Mouse (Mus musculus): ENCODE data around the gene St6galnac3. TPM values are rescaled to one million over a fixed set of nuclear protein-coding genes. Genes with fewer than 3 reads are reported as not detected.

Gene St6galnac3
- polyA plus RNA-seq, 2 experiments: 20.7 to 36.0 TPM

DNA sequence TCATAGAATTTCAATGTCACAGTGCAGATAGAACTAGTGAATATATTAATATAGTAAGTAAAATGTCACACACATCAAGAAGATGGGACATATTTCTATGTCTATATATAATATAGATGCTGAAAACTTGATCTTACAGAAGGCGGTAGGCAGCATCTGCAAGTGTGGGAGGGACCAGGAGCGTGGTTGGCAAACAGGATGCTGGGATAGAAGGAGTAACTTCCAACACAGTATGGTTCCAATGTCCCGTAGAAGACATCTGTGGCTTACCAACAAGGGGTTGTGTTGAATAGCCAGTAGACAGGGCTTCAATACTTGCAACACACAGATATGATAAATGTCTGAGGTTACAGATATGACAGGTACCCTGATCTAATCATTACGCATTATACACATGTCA, 435.0 kb downstream of the St6galnac3 start:
- ATAC-seq (ENCODE audit: low FRiP score, low read depth): no peak
- DNase-seq (ENCODE audit: low spot score): no peak
- WGBS: 86% methylated on average over 4 of the region's 4 CpGs

GRCm38 (mm10) chr3:153287564-153287963, 437.4 kb downstream of the St6galnac3 start:
- 95% methylated on average over 4 of the region's 4 CpGs for WGBS
- no peak overlapping the region for H3K4me2 ChIP-seq (replicated peaks; ENCODE audit: low read depth, low read length, severe bottlenecking)
- H3K4me1 ChIP-seq (ENCODE audit: control insufficient read depth, insufficient read depth, low read length): 0 out of 2 replicates have a peak, but pooled peaks cover 4% of the 10 kb centered on the region
- DNase-seq (ENCODE audit: low spot score): no peak
- no peaks in the 10 kb centered on the region for H3K9me3 ChIP-seq (ENCODE audit: control insufficient read depth, low read length)
- no peak overlapping the region for H3K9ac ChIP-seq (ENCODE audit: low read depth, low read length, severe bottlenecking)
- H3K27me3 ChIP-seq (ENCODE audit: control insufficient read depth, insufficient read depth, low read length): no peaks in the 10 kb centered on the region
- H3K27ac ChIP-seq (replicated peaks; ENCODE audit: low read depth, low read length): no peak overlapping the region
- no peaks in the 10 kb centered on the region for H3K36me3 ChIP-seq (ENCODE audit: control insufficient read depth, insufficient read depth, low read length)
- no peak for TF ChIP-seq POLR2A (IDR thresholded peaks at IDR 0.05; ENCODE audit: borderline replicate concordance, extremely low read depth, insufficient read depth, insufficient read length)
- no peak for ATAC-seq (ENCODE audit: low FRiP score, low read depth)
- no peak overlapping the region for H3K4me3 ChIP-seq (replicated peaks; ENCODE audit: low read length)

More for the DNA sequence above, 435.0 kb downstream of the St6galnac3 start:
- H3K4me2 ChIP-seq (replicated peaks; ENCODE audit: low read depth, low read length, severe bottlenecking): no peak overlapping the region
- no peaks in the 10 kb centered on the region for H3K27me3 ChIP-seq (ENCODE audit: control insufficient read depth, insufficient read depth, low read length)
- no peaks in the 10 kb centered on the region for H3K36me3 ChIP-seq (ENCODE audit: control insufficient read depth, insufficient read depth, low read length)
- H3K9ac ChIP-seq (ENCODE audit: low read depth, low read length, severe bottlenecking): no peak overlapping the region
- TF ChIP-seq POLR2A (IDR thresholded peaks at IDR 0.05; ENCODE audit: borderline replicate concordance, extremely low read depth, insufficient read depth, insufficient read length): no peak
- no peak overlapping the region for H3K4me3 ChIP-seq (replicated peaks; ENCODE audit: low read length)
- 0 out of 2 replicates have a peak, but pooled peaks cover 4% of the 10 kb centered on the region for H3K4me1 ChIP-seq (ENCODE audit: control insufficient read depth, insufficient read depth, low read length)
- no peak overlapping the region for H3K27ac ChIP-seq (replicated peaks; ENCODE audit: low read depth, low read length)
- H3K9me3 ChIP-seq (ENCODE audit: control insufficient read depth, low read length): no peaks in the 10 kb centered on the region

DNA sequence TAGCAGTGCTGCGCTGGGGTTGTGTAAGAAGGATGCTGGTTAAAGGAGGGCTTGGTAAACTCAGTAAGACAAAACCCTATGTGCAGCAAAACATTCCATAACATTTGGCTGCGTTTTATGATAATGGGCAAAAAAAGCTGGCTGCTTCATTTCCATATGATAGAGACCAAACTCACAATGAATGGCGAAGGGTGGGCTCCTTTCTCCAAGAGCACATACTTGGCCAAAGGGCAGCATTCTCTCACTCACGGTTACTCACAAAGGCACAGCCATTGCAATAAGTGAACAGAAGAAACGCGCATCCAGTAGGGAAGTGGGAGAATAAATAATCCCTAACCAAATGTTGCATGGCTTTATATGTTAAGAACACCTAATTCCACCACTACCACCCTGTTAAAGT, 437.9 kb downstream of the St6galnac3 start:
- no peak for TF ChIP-seq POLR2A (IDR thresholded peaks at IDR 0.05; ENCODE audit: borderline replicate concordance, extremely low read depth, insufficient read depth, insufficient read length)
- H3K36me3 ChIP-seq (ENCODE audit: control insufficient read depth, insufficient read depth, low read length): no peaks in the 10 kb centered on the region
- ATAC-seq (ENCODE audit: low FRiP score, low read depth): no peak
- no peak for DNase-seq (ENCODE audit: low spot score)
- no peak overlapping the region for H3K27ac ChIP-seq (replicated peaks; ENCODE audit: low read depth, low read length)
- H3K9me3 ChIP-seq (ENCODE audit: control insufficient read depth, low read length): no peaks in the 10 kb centered on the region
- 0 out of 2 replicates have a peak, but pooled peaks cover 4% of the 10 kb centered on the region for H3K4me1 ChIP-seq (ENCODE audit: control insufficient read depth, insufficient read depth, low read length)
- no peaks in the 10 kb centered on the region for H3K27me3 ChIP-seq (ENCODE audit: control insufficient read depth, insufficient read depth, low read length)
- H3K4me3 ChIP-seq (replicated peaks; ENCODE audit: low read length): no peak overlapping the region
- no peak overlapping the region for H3K9ac ChIP-seq (ENCODE audit: low read depth, low read length, severe bottlenecking)
- WGBS: 95% methylated on average over 6 of the region's 6 CpGs
- no peak overlapping the region for H3K4me2 ChIP-seq (replicated peaks; ENCODE audit: low read depth, low read length, severe bottlenecking)

- no peak overlapping the region for H3K9ac ChIP-seq (ENCODE audit: low read depth, low read length, severe bottlenecking)
- no peak overlapping the region for H3K27ac ChIP-seq (replicated peaks; ENCODE audit: low read depth, low read length)
- H3K4me1 ChIP-seq (ENCODE audit: control insufficient read depth, insufficient read depth, low read length): peaks cover 8% of the 10 kb centered on the region; the same call in 1 of the 2 replicates
- H3K4me2 ChIP-seq (replicated peaks; ENCODE audit: low read depth, low read length, severe bottlenecking): no peak overlapping the region
- no peak overlapping the region for H3K4me3 ChIP-seq (replicated peaks; ENCODE audit: low read length)
- 80% methylated on average over 16 of the region's 16 CpGs for WGBS
- H3K9me3 ChIP-seq (ENCODE audit: control insufficient read depth, low read length): no peaks in the 10 kb centered on the region
- ATAC-seq (ENCODE audit: low FRiP score, low read depth) (no peak), DNase-seq (ENCODE audit: low spot score) (no peak)
- H3K36me3 ChIP-seq (ENCODE audit: control insufficient read depth, insufficient read depth, low read length): no peaks in the 10 kb centered on the region
- no peaks in the 10 kb centered on the region for H3K27me3 ChIP-seq (ENCODE audit: control insufficient read depth, insufficient read depth, low read length)
- no peak for TF ChIP-seq POLR2A (IDR thresholded peaks at IDR 0.05; ENCODE audit: borderline replicate concordance, extremely low read depth, insufficient read depth, insufficient read length)
These were observed 442.7 kb downstream of the St6galnac3 start for GRCm38 (mm10) chr3:153282123-153282765.

- 84% methylated on average over 5 of the region's 5 CpGs for WGBS
- peaks cover 15% of the 10 kb centered on the region for H3K4me1 ChIP-seq (ENCODE audit: control insufficient read depth, insufficient read depth, low read length)
- ATAC-seq (ENCODE audit: low FRiP score, low read depth): no peak
- no peaks in the 10 kb centered on the region for H3K27me3 ChIP-seq (ENCODE audit: control insufficient read depth, insufficient read depth, low read length)
- H3K9me3 ChIP-seq (ENCODE audit: control insufficient read depth, low read length): peaks cover 7% of the 10 kb centered on the region
- no peak for DNase-seq (ENCODE audit: low spot score)
- H3K27ac ChIP-seq (replicated peaks; ENCODE audit: low read depth, low read length): no peak overlapping the region
- H3K36me3 ChIP-seq (ENCODE audit: control insufficient read depth, insufficient read depth, low read length): no peaks in the 10 kb centered on the region
- TF ChIP-seq POLR2A (IDR thresholded peaks at IDR 0.05; ENCODE audit: borderline replicate concordance, extremely low read depth, insufficient read depth, insufficient read length): no peak
- H3K9ac ChIP-seq (ENCODE audit: low read depth, low read length, severe bottlenecking): no peak overlapping the region
- H3K4me2 ChIP-seq (replicated peaks; ENCODE audit: low read depth, low read length, severe bottlenecking): no peak overlapping the region
- H3K4me3 ChIP-seq (replicated peaks; ENCODE audit: low read length): no peak overlapping the region
These were observed 446.7 kb downstream of the St6galnac3 start for GRCm38 (mm10) chr3:153278249-153278648.

Measured in limb, embryonic 14.5 days (tissue).